Mouse (Mus musculus) adrenal gland, postnatal 10 days (tissue): ENCODE measurements around the gene Tax1bp3. TPM values are rescaled to one million over a fixed set of nuclear protein-coding genes. Genes with fewer than 3 reads are reported as not detected.

ENCODE experiments used
- DNase-seq: peaks from one replicate; pipeline ENCODE4 v3.0.0; 2021; ENCODE audit warnings: mixed read lengths
- total RNA-seq, 2 experiments: library from RNA; stranded (reverse); gene quantifications; 2 replicates each; pipeline ENCODE4 v1.2.3; 2021

Gene Tax1bp3
- total RNA-seq, 2 experiments from 2014 or later: 72.5 TPM

DNA sequence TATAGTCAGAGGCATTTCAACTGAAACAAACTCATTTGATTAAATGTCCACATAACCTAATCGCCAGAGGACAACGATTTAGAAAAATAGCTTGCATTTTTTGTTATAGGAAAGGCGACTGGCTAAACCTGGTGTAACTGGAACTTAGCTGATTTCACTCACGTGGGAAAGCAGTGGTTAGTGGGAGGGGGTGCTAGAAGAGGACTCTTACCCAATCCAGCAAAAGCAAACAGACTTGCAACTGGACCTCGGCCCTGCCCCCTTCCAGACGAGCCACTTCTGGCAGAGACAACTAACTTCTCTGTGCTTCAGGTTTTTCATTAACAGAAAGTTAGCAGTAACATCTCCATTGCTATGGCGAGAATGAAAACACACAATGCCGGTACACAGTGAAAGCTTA is 1.3 kb upstream of the Tax1bp3 start:
- DNase-seq: peak; percentile 47

- DNase-seq: no peak
Measured at GRCm38 (mm10) chr11:73176186-73176585, 697 bp upstream of the Tax1bp3 start.

- peak; percentile 90 for DNase-seq
Measured at GRCm38 (mm10) chr11:73177509-73177875, 609 bp downstream of the Tax1bp3 start.

GRCm38 (mm10) chr11:73177895-73178294 is 1.0 kb downstream of the Tax1bp3 start:
- no peak for DNase-seq

GRCm38 (mm10) chr11:73185872-73186615 is 9.2 kb downstream of the Tax1bp3 start:
- DNase-seq: no peak

GRCm38 (mm10) chr11:73187231-73187630 is 10.3 kb downstream of the Tax1bp3 start:
- DNase-seq: no peak

DNA sequence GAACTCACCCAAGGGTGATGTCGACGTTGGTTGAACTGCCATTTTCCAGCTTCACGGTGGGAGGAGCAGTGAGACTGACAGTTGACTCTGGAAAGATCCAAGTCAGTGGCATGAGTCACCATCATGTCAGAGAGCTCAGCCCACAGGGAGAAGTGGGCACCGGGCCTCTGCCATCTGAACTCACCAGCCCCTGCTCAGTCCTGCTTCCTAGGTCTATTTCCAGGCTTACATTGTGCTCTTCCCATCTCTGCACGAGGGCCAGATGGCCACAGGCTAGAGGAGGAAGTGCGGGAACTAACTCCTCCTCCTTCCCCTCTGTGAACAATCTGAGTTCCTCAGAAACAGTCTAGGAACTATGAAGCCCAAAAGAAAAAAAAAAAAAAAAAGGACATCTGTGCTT is 16.2 kb downstream of the Tax1bp3 start:
- DNase-seq: no peak

- no peak for DNase-seq
Measured at GRCm38 (mm10) chr11:73194444-73194843, 17.6 kb downstream of the Tax1bp3 start.

GRCm38 (mm10) chr11:73198190-73198589 is 21.3 kb downstream of the Tax1bp3 start:
- DNase-seq: no peak

GRCm38 (mm10) chr11:73198603-73199229 is 21.8 kb downstream of the Tax1bp3 start, which contains the start of gene Ctns:
Gene Ctns, minus strand, starts transcription at chr11:73199042.
- DNase-seq: peak; percentile 85

- DNase-seq: peak; percentile 94
Measured at GRCm38 (mm10) chr11:73199230-73199712, 22.4 kb downstream of the Tax1bp3 start, which contains the start of gene Shpk. Gene Shpk, plus strand, starts transcription at chr11:73199460.

GRCm38 (mm10) chr11:73199879-73200278 is 23.0 kb downstream of the Tax1bp3 start:
- peak; percentile 24 for DNase-seq

- peak; percentile 61 for DNase-seq
Measured at GRCm38 (mm10) chr11:73201021-73201420, 24.1 kb downstream of the Tax1bp3 start.

DNA sequence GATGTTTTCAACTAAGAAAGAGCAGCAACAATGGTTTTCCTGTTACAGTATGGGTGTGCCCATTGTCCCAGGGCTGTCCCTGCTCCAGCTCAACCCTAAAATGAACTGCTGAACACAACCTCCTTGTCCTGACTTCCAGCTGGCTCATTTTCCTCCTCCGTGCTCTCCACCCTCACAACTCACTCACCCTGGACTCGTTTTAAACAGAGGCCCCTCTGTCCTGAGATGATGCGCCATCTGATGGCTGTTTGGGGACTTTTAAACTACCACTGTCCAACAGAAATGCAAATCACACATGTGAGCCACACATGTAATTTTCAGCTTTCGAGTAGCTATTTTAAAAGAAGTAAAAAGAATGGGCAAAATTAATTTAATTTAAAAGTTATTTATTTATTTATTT is 24.7 kb downstream of the Tax1bp3 start:
- no peak for DNase-seq

- DNase-seq: no peak
Measured at GRCm38 (mm10) chr11:73203895-73204294, 27.0 kb downstream of the Tax1bp3 start.

GRCm38 (mm10) chr11:73205194-73205593 is 28.3 kb downstream of the Tax1bp3 start:
- DNase-seq: no peak

- DNase-seq: no peak
Measured at GRCm38 (mm10) chr11:73207621-73208020, 30.7 kb downstream of the Tax1bp3 start.

DNA sequence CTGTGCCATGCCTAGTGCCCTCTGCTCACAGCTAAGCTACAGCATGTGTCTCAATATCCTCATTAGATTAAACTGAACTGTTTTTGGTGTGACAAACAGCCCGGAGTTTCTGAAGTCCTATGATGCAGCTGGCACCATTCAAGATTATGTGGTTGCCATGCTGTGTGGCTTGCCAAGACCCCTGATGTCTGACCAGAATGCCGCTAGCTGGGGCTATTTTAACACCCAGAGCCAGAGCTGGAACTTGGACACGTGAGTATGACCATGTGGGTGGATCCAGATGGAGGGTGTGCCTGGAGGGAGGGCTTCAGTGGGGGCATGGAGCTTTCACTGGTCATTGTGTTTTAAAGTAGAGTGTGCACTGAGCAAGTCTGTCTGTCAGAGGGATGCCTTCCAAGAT is 37.1 kb downstream of the Tax1bp3 start:
- DNase-seq: no peak

GRCm38 (mm10) chr11:73219671-73220070 is 42.8 kb downstream of the Tax1bp3 start:
- no peak for DNase-seq

DNA sequence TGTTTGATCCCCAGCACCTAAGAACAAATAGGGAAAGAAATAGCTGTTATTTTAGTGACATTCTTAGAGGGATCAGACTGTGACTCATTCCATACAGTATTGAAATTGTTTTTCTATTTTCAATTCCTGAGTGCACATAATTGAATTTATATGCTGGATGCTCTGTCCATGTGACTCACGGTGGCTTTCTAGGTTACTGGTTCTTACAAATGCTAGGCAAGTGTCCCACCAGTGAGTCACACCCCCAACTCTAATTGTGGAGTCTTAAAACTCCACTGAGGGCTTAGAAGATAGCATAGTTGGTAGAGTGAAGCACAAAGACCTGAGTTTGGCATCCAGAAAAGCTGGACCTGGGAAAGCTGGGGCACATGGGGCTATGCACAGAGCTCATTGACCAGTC is 43.8 kb downstream of the Tax1bp3 start:
- no peak for DNase-seq

GRCm38 (mm10) chr11:73222846-73223245 is 46.0 kb downstream of the Tax1bp3 start:
- DNase-seq: no peak

- peak; percentile 55 for DNase-seq
Measured at GRCm38 (mm10) chr11:73223966-73224365, 47.1 kb downstream of the Tax1bp3 start.

GRCm38 (mm10) chr11:73225856-73226255 is 49.0 kb downstream of the Tax1bp3 start:
- DNase-seq: no peak

- no peak for DNase-seq
Measured at GRCm38 (mm10) chr11:73228881-73229280, 52.0 kb downstream of the Tax1bp3 start.
